Comparison of ENCODE assay signal across 26 mouse cellular contexts in the genomic region with DNA sequence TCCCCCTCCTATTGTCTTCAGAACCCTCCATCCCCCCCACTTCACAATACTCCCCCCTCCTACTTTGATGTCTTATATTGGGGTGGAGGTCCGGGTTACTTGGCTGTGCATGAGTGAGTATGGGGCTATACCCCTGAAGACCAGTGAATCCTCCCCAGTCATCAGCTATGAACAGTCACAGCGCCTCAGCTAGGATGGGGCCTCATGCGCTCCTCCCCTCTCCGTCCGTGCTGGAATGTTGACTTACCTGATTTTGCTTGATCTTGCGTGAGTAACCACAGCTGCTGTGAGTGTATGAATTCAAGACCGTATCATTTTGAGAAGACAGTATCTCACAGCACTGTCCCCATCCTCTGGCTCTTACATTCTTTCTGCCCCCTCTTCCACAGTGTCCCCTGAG. TPM values are rescaled to one million over a fixed set of nuclear protein-coding genes. Genes with fewer than 3 reads are reported as not detected.
DNase-seq lines count a peak whose midpoint lies in the region; ATAC-seq and TF ChIP-seq lines count a peak whose summit lies in the region.
"Had no signal": no experiment of that assay in that cellular context is flagged by ENCODE, and none has a peak within 500 bp of the region (broad histone marks: within the 10 kb centered on the region; RNA-seq: fewer than 3 reads in every experiment).

No protein-coding gene starts in this region.

- no peaks in the 10 kb centered on the region for H3K9me3 ChIP-seq in intestine, embryonic 16.5 days (ENCODE audit: control insufficient read depth, low read length)
- H3K9me3 ChIP-seq in intestine, embryonic 15.5 days = no peaks in the 10 kb centered on the region
- no peaks in the 10 kb centered on the region for H3K9me3 ChIP-seq in midbrain, embryonic 11.5 days (ENCODE audit: control insufficient read depth, low read length)
- H3K9me3 ChIP-seq in midbrain, embryonic 13.5 days = no peaks in the 10 kb centered on the region
- no peaks in the 10 kb centered on the region for H3K9me3 ChIP-seq in embryonic facial prominence, embryonic 14.5 days (ENCODE audit: control insufficient read depth, low read length)
- no peaks in the 10 kb centered on the region for H3K9me3 ChIP-seq in stomach, postnatal 0 days (ENCODE audit: control insufficient read depth, low read length)
- H3K9me3 ChIP-seq: forebrain, embryonic 12.5 days; forebrain, embryonic 15.5 days; G1E; heart, embryonic 10.5 days; heart, embryonic 13.5 days; hindbrain, embryonic 12.5 days; hindbrain, embryonic 15.5 days had no signal

- H3K36me3 ChIP-seq in intestine, embryonic 16.5 days (ENCODE audit: control insufficient read depth, insufficient read depth, low read length) = peaks cover 19% of the 10 kb centered on the region
- peaks cover 22% of the 10 kb centered on the region for H3K36me3 ChIP-seq in intestine, embryonic 15.5 days
- peaks cover 16% of the 10 kb centered on the region for H3K36me3 ChIP-seq in midbrain, embryonic 11.5 days (ENCODE audit: control insufficient read depth, insufficient read depth, low read length)
- peaks cover 80% of the 10 kb centered on the region for H3K36me3 ChIP-seq in midbrain, embryonic 13.5 days
- H3K36me3 ChIP-seq in embryonic facial prominence, embryonic 14.5 days (ENCODE audit: control insufficient read depth, insufficient read depth, low read length) = peaks cover 82% of the 10 kb centered on the region
- peaks cover 24% of the 10 kb centered on the region for H3K36me3 ChIP-seq in stomach, postnatal 0 days (ENCODE audit: control insufficient read depth, insufficient read depth, low read length)

- H3K4me2 ChIP-seq in intestine, embryonic 16.5 days (ENCODE audit: low read depth, low read length) = no peak overlapping the region
- no peak overlapping the region for H3K4me2 ChIP-seq in intestine, embryonic 15.5 days (replicated peaks)
- no peak overlapping the region for H3K4me2 ChIP-seq in midbrain, embryonic 11.5 days
- no peak overlapping the region for H3K4me2 ChIP-seq in midbrain, embryonic 13.5 days (replicated peaks)
- no peak overlapping the region for H3K4me2 ChIP-seq in embryonic facial prominence, embryonic 14.5 days (ENCODE audit: low read depth, low read length)
- no peak overlapping the region for H3K4me2 ChIP-seq in stomach, postnatal 0 days (replicated peaks; ENCODE audit: low read depth)
- H3K4me2 ChIP-seq: forebrain, embryonic 12.5 days; forebrain, embryonic 15.5 days; heart, embryonic 13.5 days; hindbrain, embryonic 12.5 days; hindbrain, embryonic 15.5 days had no signal

- no peaks in the 10 kb centered on the region for H3K4me1 ChIP-seq in intestine, embryonic 16.5 days (ENCODE audit: control insufficient read depth, insufficient read depth, low read length)
- H3K4me1 ChIP-seq in intestine, embryonic 15.5 days (replicated peaks) = no peaks in the 10 kb centered on the region
- no peaks in the 10 kb centered on the region for H3K4me1 ChIP-seq in midbrain, embryonic 11.5 days (ENCODE audit: control insufficient read depth, insufficient read depth, low read length)
- no peaks in the 10 kb centered on the region for H3K4me1 ChIP-seq in midbrain, embryonic 13.5 days (replicated peaks)
- no peaks in the 10 kb centered on the region for H3K4me1 ChIP-seq in embryonic facial prominence, embryonic 14.5 days (ENCODE audit: control insufficient read depth, insufficient read depth, low read length)
- H3K4me1 ChIP-seq in stomach, postnatal 0 days (replicated peaks; ENCODE audit: control insufficient read depth, insufficient read depth) = no peaks in the 10 kb centered on the region
- H3K4me1 ChIP-seq: forebrain, embryonic 12.5 days; forebrain, embryonic 15.5 days; hindbrain, embryonic 12.5 days; hindbrain, embryonic 15.5 days had no signal

- intact Hi-C loops in gastrocnemius, adult 2 months (cut with DNase I) = no loop called here

- no peak for TF ChIP-seq CTCF in stomach, postnatal 0 days (IDR thresholded peaks at IDR 0.05; ENCODE audit: low read depth)
- TF ChIP-seq CTCF in gastrocnemius, adult 2 months (IDR thresholded peaks at IDR 0.05) = no peak

- no peak overlapping the region for H3K4me3 ChIP-seq in intestine, embryonic 16.5 days (ENCODE audit: low read length)
- no peak overlapping the region for H3K4me3 ChIP-seq in intestine, embryonic 15.5 days (replicated peaks)
- no peak overlapping the region for H3K4me3 ChIP-seq in midbrain, embryonic 11.5 days (ENCODE audit: low read depth, low read length)
- H3K4me3 ChIP-seq in midbrain, embryonic 13.5 days (replicated peaks) = no peak overlapping the region
- H3K4me3 ChIP-seq in embryonic facial prominence, embryonic 14.5 days (ENCODE audit: low read depth, low read length) = no peak overlapping the region
- H3K4me3 ChIP-seq in stomach, postnatal 0 days (ENCODE audit: low read depth, low read length) = no peak overlapping the region
- no peak overlapping the region for H3K4me3 ChIP-seq in gastrocnemius, adult 2 months
- H3K4me3 ChIP-seq: erythroblast, embryonic 14.5 days; forebrain, embryonic 12.5 days; forebrain, embryonic 15.5 days; heart, adult 2 months; heart, embryonic 10.5 days; heart, embryonic 13.5 days; hindbrain, embryonic 12.5 days; hindbrain, embryonic 15.5 days had no signal

- no peak overlapping the region for H3K27ac ChIP-seq in intestine, embryonic 16.5 days (ENCODE audit: low read length)
- no peak overlapping the region for H3K27ac ChIP-seq in intestine, embryonic 15.5 days
- no peak overlapping the region for H3K27ac ChIP-seq in midbrain, embryonic 11.5 days (ENCODE audit: low read depth, low read length)
- no peak overlapping the region for H3K27ac ChIP-seq in midbrain, embryonic 13.5 days
- 0 out of 2 replicates have a peak overlapping the region, but pooled peaks have one; percentile 10 for H3K27ac ChIP-seq in embryonic facial prominence, embryonic 14.5 days (replicated peaks; ENCODE audit: low read depth, low read length)
- H3K27ac ChIP-seq in stomach, postnatal 0 days (replicated peaks) = no peak overlapping the region
- H3K27ac ChIP-seq in gastrocnemius, adult 2 months = no peak overlapping the region
- H3K27ac ChIP-seq: forebrain, embryonic 12.5 days; forebrain, embryonic 15.5 days; heart, adult 2 months; heart, embryonic 10.5 days; heart, embryonic 13.5 days; hindbrain, embryonic 12.5 days; hindbrain, embryonic 15.5 days had no signal

- WGBS in intestine, embryonic 16.5 days = 81% methylated on average over 7 of the region's 7 CpGs
- WGBS in intestine, embryonic 15.5 days = 86% methylated on average over 7 of the region's 7 CpGs
- 94% methylated on average over 7 of the region's 7 CpGs for WGBS in midbrain, embryonic 11.5 days
- WGBS in midbrain, embryonic 13.5 days = 95% methylated on average over 7 of the region's 7 CpGs
- WGBS in embryonic facial prominence, embryonic 14.5 days = 86% methylated on average over 7 of the region's 7 CpGs
- WGBS in stomach, postnatal 0 days = 69% methylated on average over 7 of the region's 7 CpGs

- ATAC-seq in intestine, embryonic 16.5 days = peak; percentile 42
- no peak for ATAC-seq in intestine, embryonic 15.5 days
- ATAC-seq in midbrain, embryonic 11.5 days (ENCODE audit: low FRiP score) = no peak
- no peak for ATAC-seq in midbrain, embryonic 13.5 days
- peak; percentile 41; the same call in 1 of the 2 replicates for ATAC-seq in embryonic facial prominence, embryonic 14.5 days (ENCODE audit: low read depth)
- peak; percentile 53; the same call in 1 of the 2 replicates for ATAC-seq in stomach, postnatal 0 days (ENCODE audit: low FRiP score, low TSS enrichment)
- ATAC-seq: forebrain, embryonic 15.5 days; Patski had no signal

- no peak for TF ChIP-seq EP300 in stomach, postnatal 0 days (optimal IDR thresholded peaks at IDR 0.05)

- no peaks in the 10 kb centered on the region for H3K27me3 ChIP-seq in intestine, embryonic 16.5 days (replicated peaks; ENCODE audit: control insufficient read depth, insufficient read depth, low read length)
- no peaks in the 10 kb centered on the region for H3K27me3 ChIP-seq in intestine, embryonic 15.5 days (replicated peaks)
- H3K27me3 ChIP-seq in midbrain, embryonic 11.5 days (ENCODE audit: control insufficient read depth, insufficient read depth, low read length) = no peaks in the 10 kb centered on the region
- H3K27me3 ChIP-seq in midbrain, embryonic 13.5 days = no peaks in the 10 kb centered on the region
- no peaks in the 10 kb centered on the region for H3K27me3 ChIP-seq in embryonic facial prominence, embryonic 14.5 days (replicated peaks; ENCODE audit: control insufficient read depth, insufficient read depth, low read length)
- no peaks in the 10 kb centered on the region for H3K27me3 ChIP-seq in stomach, postnatal 0 days (ENCODE audit: control insufficient read depth, insufficient read depth, low read length)
- H3K27me3 ChIP-seq: CH12.LX; forebrain, embryonic 12.5 days; forebrain, embryonic 15.5 days; heart, embryonic 13.5 days; hindbrain, embryonic 12.5 days; hindbrain, embryonic 15.5 days; Patski had no signal

- peak; percentile 17 for DNase-seq in midbrain, embryonic 11.5 days (ENCODE audit: low spot score, missing footprints)
- DNase-seq in embryonic facial prominence, embryonic 14.5 days (ENCODE audit: low spot score) = peak; percentile 51
- DNase-seq in stomach, postnatal 0 days (ENCODE audit: low spot score) = no peak
- no peak for DNase-seq in gastrocnemius, adult 2 months
- DNase-seq: adrenal gland, postnatal 10 days; adrenal gland, postnatal 36 days; B cell, adult 2 months; cerebellum, adult 18-20 months; cerebellum, adult 9-10 months; cerebellum, postnatal 14 days; gastrocnemius, postnatal 10 days; gastrocnemius, postnatal 36 days; heart, adult 2 months had no signal

- no peak overlapping the region for H3K9ac ChIP-seq in intestine, embryonic 16.5 days (ENCODE audit: low read depth, low read length)
- H3K9ac ChIP-seq in intestine, embryonic 15.5 days = no peak overlapping the region
- H3K9ac ChIP-seq in midbrain, embryonic 11.5 days (ENCODE audit: low read length) = no peak overlapping the region
- no peak overlapping the region for H3K9ac ChIP-seq in midbrain, embryonic 13.5 days (replicated peaks)
- no peak overlapping the region for H3K9ac ChIP-seq in embryonic facial prominence, embryonic 14.5 days (ENCODE audit: low read depth, low read length)
- H3K9ac ChIP-seq in stomach, postnatal 0 days (ENCODE audit: low read length) = no peak overlapping the region
- H3K9ac ChIP-seq: forebrain, embryonic 12.5 days; forebrain, embryonic 15.5 days; heart, embryonic 13.5 days; hindbrain, embryonic 12.5 days; hindbrain, embryonic 15.5 days had no signal

RNA-seq across cellular contexts. Expression of a gene that starts 12.5 kb away (rescaled TPM):
- polyA plus RNA-seq in intestine, embryonic 16.5 days (2015; fragmentation: Nextera tagmentation; extraction: Ambion mirVana) = 13.2 and 14.3 TPM in 2 replicates
- 15.2 and 16.0 TPM in 2 replicates for polyA plus RNA-seq in intestine, embryonic 15.5 days (2015; fragmentation: Nextera tagmentation; extraction: Ambion mirVana)
- 17.2 and 19.5 TPM in 2 replicates for polyA plus RNA-seq in midbrain, embryonic 11.5 days (2014; fragmentation: Nextera tagmentation; extraction: Ambion mirVana)
- 10.9 and 12.6 TPM in 2 replicates for polyA plus RNA-seq in midbrain, embryonic 13.5 days (2015; fragmentation: Nextera tagmentation; extraction: Ambion mirVana)
- 27.6 and 39.0 TPM in 2 replicates for polyA plus RNA-seq in embryonic facial prominence, embryonic 14.5 days (2014; fragmentation: Nextera tagmentation; extraction: Ambion mirVana)
- polyA plus RNA-seq in stomach, postnatal 0 days (2015; fragmentation: Nextera tagmentation; extraction: Ambion mirVana) = 13.8 and 14.3 TPM in 2 replicates
- total RNA-seq in gastrocnemius, adult 2 months (2021) = 10 to 100 TPM; 69.6 to 76.1 TPM

RNA-seq across cellular contexts. Expression of a gene that starts 48.0 kb away (rescaled TPM):
- 8.7 and 10.1 TPM in 2 replicates for polyA plus RNA-seq in intestine, embryonic 16.5 days (2015; fragmentation: Nextera tagmentation; extraction: Ambion mirVana)
- polyA plus RNA-seq in intestine, embryonic 15.5 days (2015; fragmentation: Nextera tagmentation; extraction: Ambion mirVana) = 8.7 and 10.3 TPM in 2 replicates
- 8.1 and 8.7 TPM in 2 replicates for polyA plus RNA-seq in midbrain, embryonic 11.5 days (2014; fragmentation: Nextera tagmentation; extraction: Ambion mirVana)
- 7.3 and 8.0 TPM in 2 replicates for polyA plus RNA-seq in midbrain, embryonic 13.5 days (2015; fragmentation: Nextera tagmentation; extraction: Ambion mirVana)
- 13.3 and 14.1 TPM in 2 replicates for polyA plus RNA-seq in embryonic facial prominence, embryonic 14.5 days (2014; fragmentation: Nextera tagmentation; extraction: Ambion mirVana)
- polyA plus RNA-seq in stomach, postnatal 0 days (2015; fragmentation: Nextera tagmentation; extraction: Ambion mirVana) = 16.7 TPM in 2 replicates
- total RNA-seq in gastrocnemius, adult 2 months (2021) = 1 to 10 TPM; 4.4 to 9.8 TPM
- polyA plus RNA-seq: erythroblast, embryonic 14.5 days; G1E had no signal

RNA-seq across cellular contexts. Expression of a gene that starts 57.1 kb away (rescaled TPM):
- polyA plus RNA-seq in intestine, embryonic 16.5 days (2015; fragmentation: Nextera tagmentation; extraction: Ambion mirVana) = 2.5 and 2.9 TPM in 2 replicates
- polyA plus RNA-seq in intestine, embryonic 15.5 days (2015; fragmentation: Nextera tagmentation; extraction: Ambion mirVana) = 2.8 and 3.6 TPM in 2 replicates
- 19.5 and 20.5 TPM in 2 replicates for polyA plus RNA-seq in midbrain, embryonic 11.5 days (2014; fragmentation: Nextera tagmentation; extraction: Ambion mirVana)
- 9.5 and 12.9 TPM in 2 replicates for polyA plus RNA-seq in midbrain, embryonic 13.5 days (2015; fragmentation: Nextera tagmentation; extraction: Ambion mirVana)
- 8.5 and 11.0 TPM in 2 replicates for polyA plus RNA-seq in embryonic facial prominence, embryonic 14.5 days (2014; fragmentation: Nextera tagmentation; extraction: Ambion mirVana)
- polyA plus RNA-seq in stomach, postnatal 0 days (2015; fragmentation: Nextera tagmentation; extraction: Ambion mirVana) = 18.4 and 23.3 TPM in 2 replicates
- 1 to 10 TPM in 1 of 2 experiments, under 1 TPM in 1; 0.84 to 1.4 TPM for total RNA-seq in gastrocnemius, adult 2 months (2021)

Comparison
In these comparisons a context has a peak if more than half of its experiments do, and no peak if none do; other contexts are left out.
1. ATAC-seq: peak in intestine, embryonic 16.5 days (single experiment), embryonic facial prominence, embryonic 14.5 days (single experiment) and stomach, postnatal 0 days (single experiment); none in intestine, embryonic 15.5 days (single experiment), midbrain, embryonic 11.5 days (single experiment) and midbrain, embryonic 13.5 days (single experiment).
2. DNase-seq: peak in midbrain, embryonic 11.5 days (single experiment) and embryonic facial prominence, embryonic 14.5 days (single experiment); none in stomach, postnatal 0 days (single experiment) and gastrocnemius, adult 2 months (single experiment).